Mouse (Mus musculus) cerebellum, adult 11-12 months (tissue): ENCODE results near the gene Lhfp.
"Not testable (repeated sequence)": the region's sequence is repeated elsewhere in the genome, so short reads cannot be mapped to it uniquely, and the experiment has no call there.

ENCODE experiments used
- DNase-seq: peaks from one replicate; pipeline ENCODE4 v3.0.0; 2022

The Lhfp gene

DNA sequence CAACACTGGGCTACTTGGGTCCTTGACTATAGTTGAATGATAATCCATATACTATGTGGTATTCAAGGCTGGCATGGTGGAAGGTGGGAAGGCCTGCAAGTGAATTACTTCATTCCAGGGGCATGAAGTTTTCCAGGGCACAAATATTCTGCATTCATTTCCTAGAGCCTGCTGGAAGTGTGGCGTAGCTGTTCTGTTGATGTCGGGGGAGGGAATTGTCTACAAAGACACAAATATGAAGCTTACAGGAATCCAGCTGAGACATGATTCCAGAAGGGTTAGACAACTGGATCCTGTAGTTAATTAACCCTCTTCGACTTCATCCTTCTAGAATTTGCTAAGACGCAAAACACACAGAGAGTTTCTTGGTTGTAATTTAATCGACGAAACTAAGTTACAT, 60.4 kb downstream of the Lhfp start:
- DNase-seq, result no peak

GRCm38 (mm10) chr3:53102131-53102756, 60.9 kb downstream of the Lhfp start:
- DNase-seq, result no peak

DNA sequence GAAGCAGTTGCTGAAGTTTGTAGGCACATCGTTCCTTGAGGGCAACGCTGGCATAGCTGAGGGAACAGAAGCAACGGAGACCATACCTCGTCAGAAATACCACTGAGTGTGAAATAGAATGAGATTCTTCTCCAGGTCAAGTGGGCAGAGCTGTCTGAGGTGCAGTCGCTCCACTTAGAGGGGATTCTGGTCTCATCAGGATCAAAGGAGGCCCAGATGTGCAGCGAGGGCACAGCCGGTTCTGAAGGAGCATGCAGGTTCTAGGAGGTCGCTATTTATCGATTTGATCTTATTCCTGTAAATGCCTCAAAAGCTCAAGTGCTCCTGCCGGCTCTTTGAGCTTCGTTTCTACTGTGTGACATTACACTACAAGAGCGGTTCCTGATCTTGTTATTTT, 61.4 kb downstream of the Lhfp start:
- no peak for DNase-seq

DNA sequence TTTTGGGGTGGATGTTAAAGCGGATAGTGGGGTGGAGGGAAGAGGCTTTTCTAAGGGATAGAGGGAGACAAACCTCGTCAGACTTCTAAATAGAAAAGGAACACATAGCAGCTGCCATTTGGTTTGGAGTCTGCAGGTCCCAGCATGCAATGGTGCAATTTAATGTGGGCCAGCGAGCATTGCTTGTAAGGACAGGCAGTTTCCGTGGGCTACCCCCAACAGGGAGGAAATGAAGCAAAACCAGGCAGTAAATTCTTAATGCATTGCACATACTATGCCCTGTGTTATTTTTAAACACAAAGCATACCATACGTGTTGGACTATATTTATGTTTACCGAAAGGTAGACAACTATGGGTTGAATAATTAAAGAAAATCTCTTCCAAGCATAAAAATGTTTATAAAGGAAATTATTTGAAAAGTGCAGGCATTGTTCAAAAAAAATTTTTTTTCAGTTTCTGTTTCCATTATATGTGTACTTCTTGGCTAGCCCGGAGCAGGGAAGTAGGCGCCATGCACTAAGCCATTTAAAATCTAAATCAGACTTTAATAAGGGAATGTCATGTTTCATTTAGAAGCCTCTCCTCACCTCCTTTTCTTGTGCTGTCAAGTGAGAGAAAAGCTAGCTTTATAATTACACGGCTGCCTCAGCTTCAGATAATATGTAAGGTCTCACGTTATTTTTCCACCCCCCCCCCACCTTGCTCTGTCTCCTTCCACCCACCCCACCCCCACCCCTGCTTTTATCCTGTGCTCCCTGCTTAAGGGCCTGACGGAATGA, 67.5 kb downstream of the Lhfp start:
- no peak for DNase-seq

- DNase-seq, result no peak
These were observed 68.6 kb downstream of the Lhfp start for GRCm38 (mm10) chr3:53109879-53110278.

DNA sequence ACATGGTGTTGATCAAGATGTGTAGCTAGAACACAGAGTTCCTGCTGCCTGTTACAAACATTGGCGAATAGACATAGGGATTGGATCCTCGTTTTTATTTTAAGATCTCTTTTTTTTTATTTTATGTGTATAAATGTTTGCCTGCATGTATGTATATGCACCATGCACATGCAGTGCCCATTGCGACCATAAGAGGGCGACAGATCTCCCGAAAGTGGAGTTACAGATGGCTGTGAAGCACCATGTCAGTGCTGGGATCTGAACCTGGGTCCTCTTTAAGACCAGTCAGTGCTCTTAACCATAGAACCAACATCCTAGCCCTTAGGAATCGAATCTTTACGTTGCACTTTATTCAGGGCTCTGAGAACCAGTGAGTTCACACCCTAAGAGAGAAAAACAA, 70.7 kb downstream of the Lhfp start:
- DNase-seq, result no peak

DNA sequence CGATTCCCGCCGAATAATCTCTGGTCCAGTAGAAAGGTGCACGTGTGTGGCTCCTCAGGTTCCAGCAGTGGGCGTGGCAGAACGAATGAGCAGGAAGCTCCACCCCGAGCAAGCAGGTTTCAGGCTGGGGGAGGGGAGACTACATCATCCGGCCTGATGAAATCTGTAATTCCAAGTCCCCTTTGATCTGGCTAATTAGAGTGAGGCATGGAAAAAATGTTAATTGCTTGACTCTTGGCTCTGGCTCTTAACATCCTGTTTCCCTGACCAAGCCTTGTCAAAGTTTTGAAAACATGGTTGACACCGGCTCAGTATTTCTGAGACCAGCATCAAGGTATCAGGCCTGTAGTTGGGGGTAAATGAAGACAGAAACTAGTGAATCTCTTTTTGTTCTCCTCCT, 77.4 kb downstream of the Lhfp start:
- DNase-seq, result not testable (repeated sequence)

DNA sequence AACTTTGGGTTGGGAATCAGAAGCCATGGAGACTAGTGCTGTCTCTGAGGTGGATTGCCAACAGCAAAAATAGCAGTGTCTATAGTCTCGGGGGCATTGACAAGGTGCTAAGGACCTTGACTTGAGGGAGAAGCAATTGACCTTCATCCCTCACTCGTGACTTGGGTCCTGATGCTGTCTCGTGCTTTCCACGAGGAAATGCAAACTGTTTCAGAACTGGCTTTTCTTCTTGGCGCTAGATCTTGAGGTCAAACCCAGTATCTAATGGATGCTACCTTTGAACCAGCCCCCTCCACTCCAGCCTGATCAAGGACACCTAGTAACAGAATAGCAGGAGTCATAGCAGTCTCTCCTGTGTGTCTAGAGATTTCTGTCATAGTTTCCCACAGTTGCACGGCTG, 78.7 kb downstream of the Lhfp start:
- DNase-seq, result no peak

DNA sequence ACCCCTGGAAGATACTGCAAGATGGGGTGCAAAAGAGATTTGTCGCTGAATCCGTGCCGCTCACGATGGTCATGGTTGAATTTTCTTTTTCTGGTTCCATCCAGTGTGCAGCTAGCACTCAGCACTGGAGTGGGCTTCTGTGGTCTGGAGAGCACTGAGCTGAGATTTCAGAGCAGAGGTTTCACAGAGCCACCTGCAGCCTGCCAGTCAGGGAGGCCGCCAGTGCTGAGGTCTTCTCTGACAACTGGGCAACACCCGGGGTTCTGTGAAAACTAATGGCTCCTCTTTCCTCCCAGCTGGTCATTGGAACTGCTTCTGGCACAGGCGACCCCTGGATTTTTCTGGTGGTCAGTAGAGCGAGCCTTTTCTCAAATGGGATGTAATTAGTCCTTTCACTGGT, 84.2 kb downstream of the Lhfp start:
- DNase-seq, result peak; percentile 5

DNA sequence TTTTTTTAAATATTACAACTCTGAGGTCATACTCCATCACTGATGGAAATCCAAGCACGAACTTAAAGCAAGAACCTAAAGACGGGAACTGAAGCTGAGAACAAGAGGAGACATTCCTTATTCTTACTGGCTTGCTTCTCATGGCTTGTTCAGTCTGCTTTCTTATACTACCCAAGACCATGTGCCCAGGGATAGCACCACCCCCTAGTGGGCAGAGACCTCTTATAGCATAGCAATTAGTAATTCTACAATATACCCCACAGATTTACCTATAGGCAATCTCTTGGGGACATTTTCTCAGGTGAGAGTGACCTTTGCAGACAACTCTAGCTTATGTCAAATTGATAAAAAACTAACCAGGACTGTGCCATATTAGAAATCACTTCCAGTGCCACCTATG, 97.5 kb downstream of the Lhfp start:
- peak; percentile 7 for DNase-seq

- DNase-seq, result peak; percentile 2
These were observed 97.9 kb downstream of the Lhfp start for GRCm38 (mm10) chr3:53139205-53139604.

GRCm38 (mm10) chr3:53139642-53140041, 98.3 kb downstream of the Lhfp start:
- DNase-seq, result no peak

- DNase-seq, result peak; percentile 58
These were observed 101.2 kb downstream of the Lhfp start for GRCm38 (mm10) chr3:53142528-53142927.

- peak; percentile 67 for DNase-seq
These were observed 104.2 kb downstream of the Lhfp start for GRCm38 (mm10) chr3:53145526-53145925.

DNA sequence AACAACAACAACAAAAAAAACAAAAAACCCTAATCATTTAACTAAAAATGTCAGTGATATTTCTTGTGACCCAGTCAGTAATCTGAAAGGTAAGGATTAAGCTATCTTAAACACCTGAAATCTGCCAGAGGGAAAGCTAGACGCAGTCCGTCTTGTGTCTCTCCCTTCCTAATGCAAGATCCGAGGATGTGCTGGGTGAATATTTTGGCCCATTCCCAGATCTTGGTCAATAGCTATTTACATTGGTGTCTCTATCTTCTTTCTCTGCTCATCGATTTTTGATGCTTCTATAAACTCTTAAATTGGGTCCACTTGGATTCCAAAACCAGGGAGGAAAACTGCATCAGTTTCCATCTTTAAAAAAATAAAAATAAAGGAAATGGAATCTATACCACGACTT, 104.6 kb downstream of the Lhfp start:
- no peak for DNase-seq

DNA sequence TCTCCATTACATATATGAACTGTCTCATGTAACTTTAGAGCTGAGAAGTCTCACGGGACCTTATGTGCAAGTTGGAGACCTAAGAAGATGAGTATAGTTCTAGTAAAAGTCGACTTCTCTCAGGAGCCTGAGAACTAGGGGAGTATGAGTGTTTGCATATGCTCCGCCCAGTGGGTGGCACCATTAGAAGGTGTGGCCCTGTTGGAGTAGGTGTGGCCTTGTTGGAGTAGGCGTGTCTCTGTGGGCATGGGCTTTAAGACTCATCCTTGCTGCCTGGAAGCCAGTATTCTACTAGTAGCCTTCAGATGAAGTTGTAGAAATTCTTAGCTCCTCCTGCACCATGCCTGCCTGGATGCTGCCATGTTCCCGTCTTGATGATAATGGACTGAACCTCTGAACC, 105.7 kb downstream of the Lhfp start:
- DNase-seq, result no peak

GRCm38 (mm10) chr3:53148751-53149150, 107.4 kb downstream of the Lhfp start:
- DNase-seq, result peak; percentile 67

GRCm38 (mm10) chr3:53149625-53150320, 108.4 kb downstream of the Lhfp start:
- DNase-seq, result peak; percentile 93

GRCm38 (mm10) chr3:53151081-53151480, 109.8 kb downstream of the Lhfp start:
- DNase-seq, result no peak

DNA sequence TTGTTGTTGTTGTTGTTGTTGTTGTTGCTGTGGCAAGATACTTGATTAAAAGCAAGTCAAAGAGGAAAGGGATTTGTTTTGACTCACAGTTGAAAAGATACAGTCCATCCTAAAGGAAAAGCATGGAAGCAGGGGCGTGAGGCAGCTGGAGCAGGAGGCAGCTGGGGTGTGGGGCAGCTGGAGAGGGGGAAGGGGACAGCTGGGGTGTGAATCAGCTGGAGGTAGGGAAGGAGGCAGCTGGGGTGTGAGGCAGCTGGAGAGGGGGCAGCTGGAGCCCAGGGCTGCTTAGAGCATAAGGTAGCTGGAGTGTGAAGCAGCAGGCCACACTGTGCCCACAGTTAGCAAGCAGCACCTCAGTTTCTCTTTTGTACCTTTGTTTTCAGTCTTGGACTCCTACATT, 110.3 kb downstream of the Lhfp start:
- DNase-seq, result peak; percentile 21

GRCm38 (mm10) chr3:53161963-53162362, 120.6 kb downstream of the Lhfp start:
- no peak for DNase-seq

- peak; percentile 82 for DNase-seq
These were observed 124.0 kb downstream of the Lhfp start for GRCm38 (mm10) chr3:53165281-53165680.

GRCm38 (mm10) chr3:53166001-53166400, 124.7 kb downstream of the Lhfp start:
- DNase-seq, result no peak

DNA sequence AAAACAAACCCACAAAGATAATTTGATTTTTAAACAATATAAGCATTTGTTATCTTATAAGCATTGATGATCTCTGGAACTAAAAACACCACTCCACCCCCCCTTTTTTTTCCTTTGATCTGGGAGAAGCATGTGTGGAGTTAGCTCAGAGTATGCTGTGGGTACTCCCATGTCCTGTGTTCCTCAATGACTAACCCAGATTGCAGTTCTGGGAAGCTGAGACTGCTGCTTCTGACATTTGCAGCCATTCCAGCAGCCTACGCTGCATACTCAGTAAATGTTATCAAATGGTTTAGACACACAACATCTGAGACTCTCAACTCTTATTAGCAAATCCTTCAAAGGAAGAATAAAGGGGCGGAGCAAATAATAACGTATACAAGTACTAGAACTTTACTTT, 128.2 kb downstream of the Lhfp start:
- no peak for DNase-seq
